Mouse (Mus musculus) cerebellum, adult 9-11 months (tissue): ENCODE measurements at regions not wholly inside any gene's neighbourhood (a gene's known extent, or its start where the extent isn't known, plus 50 kb on each side); places are given as distances from the start of the nearest gene placed in this dataset.

Source experiments
- DNase-seq: peaks from one replicate; pipeline ENCODE4 v3.0.0; 2022

GRCm38 (mm10) chrX:12375796-12376195, 211.8 kb upstream of the Atp6ap2 start:
- DNase-seq: no peak

- no peak for DNase-seq
Measured at GRCm38 (mm10) chrX:12376238-12376980, 211.2 kb upstream of the Atp6ap2 start.

- DNase-seq: no peak
Measured at GRCm38 (mm10) chrX:12377441-12377840, 210.2 kb upstream of the Atp6ap2 start.

GRCm38 (mm10) chrX:12392145-12392825, 195.3 kb upstream of the Atp6ap2 start:
- no peak for DNase-seq

- DNase-seq: no peak
Measured at GRCm38 (mm10) chrX:12409319-12409718, 178.3 kb upstream of the Atp6ap2 start.

- no peak for DNase-seq
Measured at GRCm38 (mm10) chrX:12425566-12425965, 162.0 kb upstream of the Atp6ap2 start.

- no peak for DNase-seq
Measured at GRCm38 (mm10) chrX:12426664-12427063, 160.9 kb upstream of the Atp6ap2 start.

GRCm38 (mm10) chrX:12432289-12432688, 155.3 kb upstream of the Atp6ap2 start:
- DNase-seq: no peak

- DNase-seq: no peak
Measured at GRCm38 (mm10) chrX:12435656-12436055, 151.9 kb upstream of the Atp6ap2 start.

- no peak for DNase-seq
Measured at GRCm38 (mm10) chrX:12436106-12436505, 151.5 kb upstream of the Atp6ap2 start.

GRCm38 (mm10) chrX:12439447-12439846, 148.2 kb upstream of the Atp6ap2 start:
- DNase-seq: no peak

- DNase-seq: no peak
Measured at GRCm38 (mm10) chrX:12443794-12444193, 143.8 kb upstream of the Atp6ap2 start.

GRCm38 (mm10) chrX:12445093-12445492, 142.5 kb upstream of the Atp6ap2 start:
- no peak for DNase-seq

GRCm38 (mm10) chrX:12447962-12448361, 139.6 kb upstream of the Atp6ap2 start:
- DNase-seq: no peak

GRCm38 (mm10) chrX:12449688-12450087, 137.9 kb upstream of the Atp6ap2 start:
- no peak for DNase-seq

GRCm38 (mm10) chrX:12452979-12453769, 134.4 kb upstream of the Atp6ap2 start:
- no peak for DNase-seq

GRCm38 (mm10) chrX:12461657-12462056, 125.9 kb upstream of the Atp6ap2 start:
- DNase-seq: no peak

GRCm38 (mm10) chrX:12462936-12463647, 124.5 kb upstream of the Atp6ap2 start:
- DNase-seq: no peak

- no peak for DNase-seq
Measured at GRCm38 (mm10) chrX:12466312-12466711, 121.3 kb upstream of the Atp6ap2 start.

- DNase-seq: no peak
Measured at GRCm38 (mm10) chrX:12466897-12467296, 120.7 kb upstream of the Atp6ap2 start.

- no peak for DNase-seq
Measured at GRCm38 (mm10) chrX:12467528-12468179, 119.9 kb upstream of the Atp6ap2 start.

GRCm38 (mm10) chrX:12472296-12472695, 115.3 kb upstream of the Atp6ap2 start:
- DNase-seq: no peak
